Mouse (Mus musculus) lung, postnatal 0 days (tissue): ENCODE measurements at regions not wholly inside any gene's neighbourhood (a gene's known extent, or its start where the extent isn't known, plus 50 kb on each side); places are given as distances from the start of the nearest gene placed in this dataset.

Experiments
- CTCF ChIP-seq: IDR thresholded peaks from 2 replicates; pipeline ENCODE4 v1.5.1; 2016; ENCODE audit warnings: antibody characterized with exemption, mild to moderate bottlenecking
- EP300 ChIP-seq: IDR thresholded peaks from 2 replicates; pipeline ENCODE4 v1.6.1; 2016; ENCODE audit warnings: antibody characterized with exemption, mild to moderate bottlenecking, control low read depth

DNA sequence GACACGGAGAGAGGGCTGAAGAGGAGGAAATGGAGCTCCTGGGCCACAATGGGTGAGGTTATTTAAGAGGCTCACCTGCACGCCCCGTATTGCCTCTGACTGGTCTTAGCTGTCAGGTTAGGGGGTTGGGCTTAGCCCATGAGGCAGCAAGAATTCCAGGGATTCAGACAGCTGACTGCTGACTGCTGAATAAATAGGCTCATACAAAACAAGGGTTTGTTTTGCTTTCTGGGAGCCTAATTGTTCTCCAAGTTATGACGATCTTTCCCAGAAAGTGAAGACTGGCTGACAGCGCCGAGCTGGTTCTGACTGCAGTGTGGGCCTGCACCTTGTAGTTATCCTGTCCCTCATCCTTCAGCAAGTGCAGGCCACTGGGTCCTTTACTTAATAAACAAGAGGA is 370.1 kb upstream of the Ubash3b start:
- TF ChIP-seq CTCF (no peak), EP300 (no peak)
